16 mouse cellular contexts compared by ENCODE assay signal in genomic region chr16:38324311-38324710, GRCm38 (mm10). TPM values are rescaled to one million over a fixed set of nuclear protein-coding genes. Genes with fewer than 3 reads are reported as not detected.
A peak's percentile ranks its signal among the peaks of the same experiment; 100 is the strongest.
DNase-seq lines count a peak whose midpoint lies in the region.
"Had no signal": no experiment of that assay in that cellular context is flagged by ENCODE, and none has a peak within 500 bp of the region (broad histone marks: within the 10 kb centered on the region; RNA-seq: fewer than 3 reads in every experiment).

No protein-coding gene starts in this region.

- DNase-seq in ES-CJ7 (ENCODE audit: low read depth, low spot score) = peak; percentile 36
- peak; percentile 78 for DNase-seq in R1 (ENCODE audit: low read depth, low spot score)
- peak; percentile 51 for DNase-seq in testis, postnatal 14 days (ENCODE audit: low spot score)
- no peak for DNase-seq in left cerebral cortex, adult 18-20 months (ENCODE audit: low spot score in 2 of 2)
- DNase-seq in thymus, postnatal 36 days = no peak
- DNase-seq: adrenal gland, adult 8-10 months; adrenal gland, postnatal 14 days; adrenal gland, postnatal 36 days; cerebellum, adult 11-12 months; cerebellum, adult 2 months; cerebellum, adult 9-10 months; cerebellum, postnatal 10 days; cerebellum, postnatal 25 days; forebrain, postnatal 0 days had no signal

RNA-seq across cellular contexts. Expression of gene Maats1, which starts 17.6 kb away (rescaled TPM):
- 1 to 10 TPM in 1 of 2 experiments, under 1 TPM in 1; 0.82 to 1.5 TPM for total RNA-seq in left cerebral cortex, adult 18-20 months (2021)

RNA-seq across cellular contexts. Expression of gene Cox17, which starts 22.5 kb away (rescaled TPM):
- total RNA-seq in left cerebral cortex, adult 18-20 months (2021) = 100 to 1,000 TPM; 140 to 142 TPM

RNA-seq across cellular contexts. Expression of gene Gm21987, which starts 22.5 kb away (rescaled TPM):
- total RNA-seq in left cerebral cortex, adult 18-20 months (2021) = not detected
- total RNA-seq: adrenal gland, adult 18-20 months; adrenal gland, postnatal 14 days; forebrain, postnatal 0 days had no signal

RNA-seq across cellular contexts. Expression of gene Nr1i2, which starts 29.7 kb away (rescaled TPM):
- total RNA-seq in left cerebral cortex, adult 18-20 months (2021) = not detected
- total RNA-seq: adrenal gland, adult 18-20 months; adrenal gland, postnatal 36 days; forebrain, postnatal 0 days; G1E had no signal

RNA-seq across cellular contexts. Expression of gene Popdc2, which starts 37.7 kb away (rescaled TPM):
- 1 to 10 TPM in 1 of 2 experiments, under 1 TPM in 1; 0.89 to 1.3 TPM for total RNA-seq in left cerebral cortex, adult 18-20 months (2021)

Comparison
In these comparisons a context has a peak if more than half of its experiments do, and no peak if none do; other contexts are left out.
1. DNase-seq: peak in ES-CJ7 (single experiment), R1 (single experiment) and testis, postnatal 14 days (single experiment); none in left cerebral cortex, adult 18-20 months (0 of 2) and thymus, postnatal 36 days (0 of 2).